Mouse (Mus musculus) liver, embryonic 12.5 days (tissue): Measurements from ENCODE around the gene Filip1. TPM values are rescaled to one million over a fixed set of nuclear protein-coding genes. Genes with fewer than 3 reads are reported as not detected.
"Not testable (repeated sequence)": the region's sequence is repeated elsewhere in the genome, so short reads cannot be mapped to it uniquely, and the experiment has no call there.

ENCODE experiments used
- ATAC-seq: fragments of 200-750 bp; cut with Nextera tagmentation; 2 replicates; pipeline ENCODE4 v1.8.0; 2017; ENCODE audit warnings: moderate number of reproducible peaks, mild to moderate bottlenecking, moderate library complexity
- H3K27ac ChIP-seq: fragments of 300-500 bp; sonication (generic); 2 replicates; pipeline ENCODE4 v1.5.1; 2016; ENCODE audit warnings: mild to moderate bottlenecking
- H3K27me3 ChIP-seq: fragments of 300-500 bp; sonication (generic); replicated peaks from 2 replicates; pipeline ENCODE4 v1.6.1; 2016; ENCODE audit warnings: mild to moderate bottlenecking, moderate library complexity
- H3K36me3 ChIP-seq: fragments of 300-500 bp; sonication (generic); 2 replicates; pipeline ENCODE4 v1.6.1; 2016; ENCODE audit warnings: mild to moderate bottlenecking, moderate library complexity
- H3K4me1 ChIP-seq: fragments of 300-500 bp; sonication (generic); 2 replicates; pipeline ENCODE4 v1.6.1; 2016
- H3K4me2 ChIP-seq: fragments of 300-500 bp; sonication (generic); 2 replicates; pipeline ENCODE4 v1.6.1; 2016; ENCODE audit warnings: mild to moderate bottlenecking, moderate library complexity
- H3K4me3 ChIP-seq: fragments of 300-500 bp; sonication (generic); 2 replicates; pipeline ENCODE4 v1.5.1; 2016; ENCODE audit warnings: mild to moderate bottlenecking, moderate library complexity
- H3K9ac ChIP-seq: fragments of 300-500 bp; sonication (generic); 2 replicates; pipeline ENCODE4 v1.6.1; 2016; ENCODE audit warnings: mild to moderate bottlenecking, moderate library complexity
- H3K9me3 ChIP-seq: fragments of 300-500 bp; sonication (generic); replicated peaks from 2 replicates; pipeline ENCODE4 v1.6.1; 2016; ENCODE audit warnings: mild to moderate bottlenecking, moderate library complexity
- WGBS: fragments of 180-500 bp; shearing (Covaris S2); methylation state at CpG from one replicate; pipeline ENCODE4 v1.1.7; 2016; ENCODE audit not compliant: insufficient replicate concordance; 5-methylcytosine and 5-hydroxymethylcytosine counted together
- polyA plus RNA-seq: library from polyadenylated mRNA; unstranded; fragments of >200 nt; fragmentation: Nextera tagmentation; extraction: Ambion mirVana; gene quantifications from 2 replicates; pipeline ENCODE4 v1.2.1, GENCODE M21; 2016

The Filip1 gene
- 0.94 and 1.2 TPM in 2 replicates for polyA plus RNA-seq

DNA sequence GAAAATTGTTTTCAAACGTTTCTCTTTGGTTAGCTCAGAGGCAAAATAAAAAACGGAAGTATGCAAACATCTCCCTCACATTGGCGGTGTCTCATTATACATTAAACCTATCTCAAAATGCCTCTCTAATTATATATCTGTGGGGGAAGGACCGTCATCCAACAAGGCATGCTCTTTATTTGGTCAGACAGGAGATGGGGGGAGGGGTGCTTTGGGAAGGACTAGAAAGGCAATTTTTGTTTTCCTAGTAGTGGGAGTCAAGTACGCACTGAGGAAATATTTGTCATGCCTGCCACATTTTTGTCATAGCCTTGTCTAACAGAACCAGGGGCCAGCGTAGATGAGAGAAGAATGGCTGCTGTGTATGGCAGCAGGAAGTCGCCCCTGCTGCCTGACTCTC, at the start of gene Filip1:
Gene Filip1, minus strand, starts transcription at position 101 of the 400 bp plus-strand sequence.
- no peaks in the 10 kb centered on the region for H3K9me3 ChIP-seq
- H3K4me2 ChIP-seq, result no peak within 1 kb of the TSS
- H3K4me3 ChIP-seq, result no peak within 1 kb of the TSS
- H3K27ac ChIP-seq, result no peak within 1 kb of the TSS
- H3K4me1 ChIP-seq, result no peaks in the 10 kb centered on the region
- ATAC-seq, result no peak
- H3K9ac ChIP-seq, result no peak within 1 kb of the TSS
- H3K27me3 ChIP-seq, result no peaks in the 10 kb centered on the region
- 60% methylated on average over 7 of the region's 7 CpGs for WGBS
- H3K36me3 ChIP-seq, result no peaks in the 10 kb centered on the region

DNA sequence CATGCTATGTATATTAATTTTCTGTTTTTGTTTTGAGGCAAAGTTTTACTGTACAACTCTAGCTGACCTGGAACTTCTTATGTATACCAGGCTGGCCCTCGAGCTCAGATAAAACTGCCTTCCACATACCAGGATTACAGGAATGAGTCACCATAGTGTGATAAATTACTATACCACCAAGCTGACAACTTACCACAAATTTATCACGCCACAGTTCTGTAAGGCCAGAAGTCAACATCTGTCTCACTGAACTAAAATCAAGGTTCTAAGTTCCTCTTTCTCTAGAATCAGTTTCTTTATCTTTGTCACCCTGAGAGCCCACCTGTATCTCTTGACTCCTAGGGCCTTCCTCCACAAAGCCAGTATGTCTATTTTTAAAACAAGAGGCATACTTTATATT, 45.0 kb upstream of the Filip1 start:
- Histone ChIP-seq H3K27ac (no peak overlapping the region), H3K9ac (no peak overlapping the region), H3K27me3 (no peaks in the 10 kb centered on the region), H3K4me3 (no peak overlapping the region), H3K4me1 (no peaks in the 10 kb centered on the region), H3K36me3 (no peaks in the 10 kb centered on the region), H3K4me2 (no peak overlapping the region), H3K9me3 (no peaks in the 10 kb centered on the region)
- no peak for ATAC-seq
- WGBS, result 10% methylated on average over 2 of the region's 2 CpGs

DNA sequence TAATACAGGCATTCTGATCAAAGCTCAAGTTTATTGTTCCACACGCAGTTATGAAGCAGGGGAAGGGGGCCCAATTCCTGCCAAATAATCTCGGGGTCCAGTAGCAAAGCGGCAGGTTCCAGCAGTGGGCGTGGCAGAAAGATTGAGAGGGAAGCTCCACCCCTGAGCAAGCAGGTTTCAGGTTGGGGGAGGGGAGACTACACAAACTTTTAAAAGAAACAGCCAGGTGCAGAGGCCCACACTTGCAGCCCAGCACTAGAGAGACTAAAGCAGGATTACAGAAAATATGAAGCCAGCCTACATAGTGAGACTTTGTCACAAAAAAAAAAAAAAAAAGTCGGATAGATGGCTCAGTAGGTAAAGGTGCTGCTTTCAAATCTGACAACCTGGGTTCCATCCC, 40.3 kb upstream of the Filip1 start:
- no peaks in the 10 kb centered on the region for H3K27me3 ChIP-seq
- H3K4me1 ChIP-seq, result no peaks in the 10 kb centered on the region
- no peak overlapping the region for H3K4me2 ChIP-seq
- H3K36me3 ChIP-seq, result no peaks in the 10 kb centered on the region
- no peak for ATAC-seq
- no peaks in the 10 kb centered on the region for H3K9me3 ChIP-seq
- H3K27ac ChIP-seq, result no peak overlapping the region
- 54% methylated on average over 5 of the region's 5 CpGs for WGBS
- H3K9ac ChIP-seq, result no peak overlapping the region
- H3K4me3 ChIP-seq, result no peak overlapping the region

DNA sequence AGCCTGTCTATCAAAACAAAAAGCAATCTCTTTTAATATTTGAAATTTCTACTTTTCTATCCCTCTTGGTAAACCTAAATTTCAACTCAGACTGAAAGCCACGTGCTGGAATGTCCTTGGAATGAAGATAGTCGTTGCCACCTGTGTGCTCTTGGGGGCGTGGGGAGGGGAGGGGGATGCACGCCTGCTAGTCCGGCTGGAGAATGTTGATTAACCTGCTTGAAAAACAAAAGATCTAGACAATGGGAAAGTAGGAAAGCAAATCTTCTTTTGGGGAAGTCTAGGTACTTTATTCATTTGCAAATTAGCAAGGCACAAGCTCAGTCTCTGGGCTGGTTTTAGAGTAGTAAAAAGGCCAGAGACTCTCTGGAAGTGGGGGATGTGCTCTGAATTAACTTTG, 36.6 kb upstream of the Filip1 start:
- H3K27me3 ChIP-seq, H3K27ac ChIP-seq, H3K9me3 ChIP-seq, H3K4me1 ChIP-seq, H3K36me3 ChIP-seq, H3K4me2 ChIP-seq, H3K4me3 ChIP-seq, ATAC-seq, H3K9ac ChIP-seq: not testable (repeated sequence)
- 60% methylated on average over 5 of the region's 5 CpGs for WGBS

DNA sequence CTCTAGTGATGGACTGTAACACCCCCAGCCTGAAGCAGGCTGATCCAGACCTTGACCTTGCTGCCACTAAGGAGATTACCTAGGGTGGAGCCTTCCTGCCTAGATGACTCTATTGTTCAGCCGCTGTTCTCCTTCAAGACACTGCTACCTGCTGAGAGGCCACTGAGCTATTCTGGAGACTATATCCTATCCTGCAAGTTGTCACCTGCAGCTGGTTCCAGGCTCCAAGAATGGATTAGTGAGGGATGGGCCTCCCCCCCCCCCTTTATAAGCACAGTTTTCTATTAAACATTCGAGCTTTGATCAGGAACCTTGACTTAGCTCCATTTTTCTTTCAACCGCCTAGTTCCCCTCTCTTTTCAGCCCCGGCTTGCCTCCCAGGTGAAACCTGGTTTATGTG, 31.6 kb upstream of the Filip1 start:
- 63% methylated on average over 4 of the region's 4 CpGs for WGBS
- not testable (repeated sequence) for H3K4me1 ChIP-seq, H3K9me3 ChIP-seq, H3K27ac ChIP-seq, ATAC-seq, H3K4me3 ChIP-seq, H3K36me3 ChIP-seq, H3K27me3 ChIP-seq, H3K4me2 ChIP-seq, H3K9ac ChIP-seq

DNA sequence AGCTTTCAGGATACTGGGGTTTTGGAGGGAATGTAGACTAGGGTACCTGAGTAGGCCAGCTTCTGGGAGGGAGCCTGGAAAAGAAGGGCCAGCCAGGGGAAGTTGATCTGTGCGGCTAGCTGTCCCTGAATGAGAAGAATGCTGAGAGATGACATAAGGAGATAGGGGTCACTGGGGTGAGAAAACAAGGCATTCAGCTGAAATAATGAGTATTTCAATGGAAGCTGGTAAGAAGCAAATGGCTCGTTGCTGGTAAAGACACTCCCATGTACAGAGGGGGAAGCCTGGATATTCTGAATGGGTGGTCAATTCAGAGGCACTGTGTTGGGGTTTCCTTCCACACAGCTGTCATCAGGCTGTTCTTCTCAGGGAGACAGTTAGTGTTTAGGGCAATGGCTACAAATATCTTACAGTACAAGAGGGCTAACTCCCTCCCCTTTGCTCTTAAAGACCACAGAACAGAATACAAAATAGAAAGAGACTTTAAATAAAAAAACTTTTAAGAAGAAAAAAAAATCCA, 26.7 kb upstream of the Filip1 start:
- no peaks in the 10 kb centered on the region for H3K9me3 ChIP-seq
- H3K4me2 ChIP-seq, result no peak overlapping the region
- no peak overlapping the region for H3K4me3 ChIP-seq
- H3K27me3 ChIP-seq, result no peaks in the 10 kb centered on the region
- H3K4me1 ChIP-seq, result no peaks in the 10 kb centered on the region
- no peak overlapping the region for H3K27ac ChIP-seq
- H3K36me3 ChIP-seq, result no peaks in the 10 kb centered on the region
- whole genome bisulfite sequencing, result 32% methylated on average over 2 of the region's 2 CpGs
- H3K9ac ChIP-seq, result no peak overlapping the region
- no peak for ATAC-seq

DNA sequence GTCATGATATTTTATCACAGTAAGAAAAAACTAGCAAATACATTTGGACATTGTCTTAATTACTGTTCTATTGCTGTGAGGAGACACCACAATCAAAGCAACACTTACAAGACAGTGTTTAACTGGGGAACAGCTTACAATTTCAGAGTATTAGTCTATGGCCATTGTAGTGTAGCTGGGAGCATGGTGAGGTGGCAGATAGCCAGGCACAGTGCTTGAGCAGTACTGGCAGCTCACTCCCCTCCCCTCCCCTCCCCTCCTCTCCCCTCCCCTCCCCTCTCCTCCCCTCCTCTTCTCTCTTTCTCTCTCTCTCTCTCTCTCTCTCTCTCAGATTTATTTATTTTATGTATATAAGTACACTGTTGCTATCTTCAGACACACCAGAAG, 25.3 kb upstream of the Filip1 start:
- no peak overlapping the region for H3K4me2 ChIP-seq
- ATAC-seq, result no peak
- H3K9me3 ChIP-seq, result no peaks in the 10 kb centered on the region
- H3K27ac ChIP-seq, result no peak overlapping the region
- no peaks in the 10 kb centered on the region for H3K4me1 ChIP-seq
- H3K27me3 ChIP-seq, result no peaks in the 10 kb centered on the region
- no peaks in the 10 kb centered on the region for H3K36me3 ChIP-seq
- no peak overlapping the region for H3K4me3 ChIP-seq
- no peak overlapping the region for H3K9ac ChIP-seq

DNA sequence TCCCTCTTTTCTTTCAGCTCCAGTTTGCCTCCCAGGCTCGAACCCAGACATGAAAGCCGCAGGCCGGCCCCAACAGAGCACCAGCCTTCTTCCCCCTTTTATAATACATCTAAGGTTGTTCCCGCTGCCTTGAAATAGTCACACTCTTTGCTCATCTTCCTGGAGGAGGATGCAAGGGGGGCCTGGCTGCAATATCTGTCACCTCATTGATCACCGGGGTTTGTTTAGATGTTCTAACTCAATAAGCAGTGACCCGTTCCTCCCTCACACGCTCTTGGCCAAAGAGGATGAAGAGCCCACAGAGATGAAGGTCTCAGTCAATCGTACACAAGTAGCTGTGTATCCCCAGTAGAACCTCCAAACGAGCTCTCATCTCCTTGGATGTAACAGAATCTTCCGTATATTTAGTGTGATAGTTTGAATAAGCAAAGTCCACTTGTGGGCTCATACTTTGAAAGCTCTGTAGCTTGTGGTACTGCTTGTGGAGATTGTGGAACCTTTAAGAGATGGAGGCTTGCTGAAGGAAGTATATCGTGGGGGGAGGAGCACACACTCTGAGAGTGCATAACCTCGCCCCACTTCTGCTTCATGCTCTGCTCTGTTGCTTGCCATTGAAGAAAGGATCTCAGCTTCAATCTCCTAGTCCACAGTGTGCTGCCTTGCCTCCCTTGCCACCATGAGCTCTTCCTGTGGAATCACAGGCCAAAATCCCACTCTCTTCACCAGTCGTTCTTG, 24.8 kb upstream of the Filip1 start:
- H3K9ac ChIP-seq, result no peak overlapping the region
- H3K27me3 ChIP-seq, result no peaks in the 10 kb centered on the region
- no peak overlapping the region for H3K27ac ChIP-seq
- no peaks in the 10 kb centered on the region for H3K36me3 ChIP-seq
- no peak overlapping the region for H3K4me2 ChIP-seq
- WGBS, result 65% methylated on average over 13 of the region's 13 CpGs
- ATAC-seq, result no peak
- H3K4me1 ChIP-seq, result no peaks in the 10 kb centered on the region
- H3K4me3 ChIP-seq, result no peak overlapping the region
- no peaks in the 10 kb centered on the region for H3K9me3 ChIP-seq

DNA sequence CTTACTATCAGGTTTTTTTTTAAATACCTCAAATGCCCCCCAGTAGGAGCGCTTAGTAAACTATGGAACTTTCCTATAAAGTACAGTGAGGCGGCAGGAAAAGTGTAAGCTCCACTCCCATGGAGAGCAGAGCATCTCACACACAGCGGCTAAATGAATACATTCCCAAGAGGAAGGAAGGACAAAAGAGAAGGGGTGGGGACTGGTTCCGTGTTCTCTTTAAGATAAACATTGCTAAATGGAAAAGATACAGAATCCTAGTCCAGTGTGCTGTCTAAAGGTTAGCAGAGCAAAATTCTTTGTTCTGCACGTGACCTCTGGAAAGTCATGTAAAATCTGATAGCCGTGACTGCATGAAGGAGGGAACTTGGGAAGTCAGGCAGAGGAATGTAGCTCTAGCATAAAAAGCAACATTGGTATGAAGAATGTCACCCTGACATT, 13.9 kb upstream of the Filip1 start:
- no peak overlapping the region for H3K4me2 ChIP-seq
- H3K4me1 ChIP-seq, result no peaks in the 10 kb centered on the region
- H3K4me3 ChIP-seq, result no peak overlapping the region
- no peak overlapping the region for H3K27ac ChIP-seq
- H3K36me3 ChIP-seq, result no peaks in the 10 kb centered on the region
- ATAC-seq, result no peak
- no peaks in the 10 kb centered on the region for H3K27me3 ChIP-seq
- H3K9me3 ChIP-seq, result no peaks in the 10 kb centered on the region
- 63% methylated on average over 6 of the region's 6 CpGs for WGBS
- H3K9ac ChIP-seq, result no peak overlapping the region

DNA sequence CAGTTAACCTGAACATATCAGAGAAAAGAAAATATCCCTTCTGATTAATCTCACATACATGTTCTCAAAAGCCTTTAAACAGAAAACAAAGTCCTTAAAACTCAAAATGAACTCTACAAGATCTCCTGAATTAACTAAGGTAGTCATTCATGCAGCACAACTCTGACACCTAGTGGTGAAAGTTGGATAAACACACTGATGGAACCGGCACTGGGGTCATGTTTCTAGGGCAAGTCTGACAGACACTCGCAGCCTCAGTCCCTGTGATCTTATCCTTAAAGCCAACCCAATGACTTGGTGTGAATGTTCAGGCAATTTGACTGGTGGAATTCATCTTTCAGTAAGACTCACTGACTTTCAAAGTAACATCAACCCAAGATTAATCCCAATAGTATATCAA, 13.4 kb upstream of the Filip1 start:
- ATAC-seq, result no peak
- no peak overlapping the region for H3K9ac ChIP-seq
- no peak overlapping the region for H3K4me2 ChIP-seq
- H3K4me3 ChIP-seq, result no peak overlapping the region
- no peaks in the 10 kb centered on the region for H3K9me3 ChIP-seq
- H3K36me3 ChIP-seq, result no peaks in the 10 kb centered on the region
- H3K4me1 ChIP-seq, result no peaks in the 10 kb centered on the region
- H3K27ac ChIP-seq, result no peak overlapping the region
- WGBS, result 4% methylated on average over 2 of the region's 2 CpGs
- H3K27me3 ChIP-seq, result no peaks in the 10 kb centered on the region

DNA sequence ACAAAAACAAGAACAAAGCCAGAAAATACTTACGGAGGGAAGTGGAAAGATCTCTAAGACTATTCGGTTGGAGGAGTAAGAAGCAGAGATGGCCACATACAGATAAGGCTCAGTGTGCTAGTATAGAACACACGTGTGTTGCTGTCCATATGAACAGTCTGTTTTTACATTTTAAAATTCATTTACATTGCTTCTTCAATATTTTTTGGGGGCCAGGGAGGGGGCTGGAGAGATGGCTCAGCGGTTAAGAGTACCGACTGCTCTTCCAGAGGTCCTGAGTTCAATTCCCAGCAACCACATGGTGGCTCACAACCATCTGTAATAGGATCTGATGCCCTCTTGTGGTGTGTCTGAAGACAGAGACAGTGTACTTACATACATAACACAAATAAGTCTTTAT, 12.7 kb upstream of the Filip1 start:
- H3K9me3 ChIP-seq, H3K4me2 ChIP-seq, H3K4me3 ChIP-seq, H3K4me1 ChIP-seq, H3K27me3 ChIP-seq, H3K9ac ChIP-seq, H3K27ac ChIP-seq, H3K36me3 ChIP-seq, ATAC-seq: not testable (repeated sequence)
- 63% methylated on average over 5 of the region's 5 CpGs for WGBS

DNA sequence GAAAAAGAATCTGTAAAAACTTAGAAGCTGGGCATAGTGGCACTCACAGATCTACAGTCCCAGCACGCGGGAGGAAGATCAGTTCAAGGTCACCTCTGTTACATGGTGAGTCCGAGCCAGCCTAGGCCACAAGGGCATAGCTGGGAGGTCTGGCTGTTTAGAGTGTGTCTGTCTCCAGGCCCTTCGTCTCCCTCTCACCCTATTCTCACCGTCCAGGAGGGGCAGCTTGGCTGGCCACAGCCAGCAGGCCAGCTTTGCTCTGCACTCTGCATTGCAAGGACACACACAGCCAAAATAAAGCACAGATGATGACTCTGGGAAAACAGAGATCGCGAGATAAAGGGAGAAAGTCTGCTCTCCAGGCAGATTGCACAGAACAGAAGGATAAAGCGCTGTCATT, 10.2 kb upstream of the Filip1 start:
- H3K9me3 ChIP-seq, result no peaks in the 10 kb centered on the region
- no peak overlapping the region for H3K9ac ChIP-seq
- H3K4me3 ChIP-seq, result no peak overlapping the region
- 72% methylated on average over 8 of the region's 8 CpGs for WGBS
- ATAC-seq, result no peak
- no peaks in the 10 kb centered on the region for H3K4me1 ChIP-seq
- no peak overlapping the region for H3K4me2 ChIP-seq
- H3K27me3 ChIP-seq, result no peaks in the 10 kb centered on the region
- H3K27ac ChIP-seq, result no peak overlapping the region
- no peaks in the 10 kb centered on the region for H3K36me3 ChIP-seq

DNA sequence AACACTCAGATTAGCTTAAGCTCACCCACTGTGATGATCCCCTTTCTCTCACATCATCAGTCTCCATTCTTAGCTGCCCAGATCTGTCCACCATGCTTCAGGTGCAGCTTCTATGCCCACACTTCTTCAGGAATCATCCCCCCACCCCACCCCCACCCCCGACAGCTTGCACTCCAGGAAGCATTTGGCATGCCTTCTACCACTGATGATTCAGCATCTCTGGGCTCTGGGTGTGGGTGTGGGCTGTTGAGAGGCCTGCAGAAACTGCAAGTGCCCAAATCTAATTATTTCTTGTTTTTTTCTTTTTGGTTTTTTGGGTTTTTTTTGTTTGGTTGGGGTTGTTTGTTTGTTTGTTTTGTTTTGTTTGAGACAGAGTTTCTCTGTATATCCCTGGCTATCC, 9.0 kb upstream of the Filip1 start:
- H3K4me2 ChIP-seq, result no peak overlapping the region
- whole genome bisulfite sequencing, result 8% methylated on average over 1 of the region's 1 CpGs
- H3K27ac ChIP-seq, result no peak overlapping the region
- H3K4me3 ChIP-seq, result no peak overlapping the region
- H3K4me1 ChIP-seq, result no peaks in the 10 kb centered on the region
- H3K9ac ChIP-seq, result no peak overlapping the region
- H3K27me3 ChIP-seq, result no peaks in the 10 kb centered on the region
- H3K36me3 ChIP-seq, result no peaks in the 10 kb centered on the region
- no peaks in the 10 kb centered on the region for H3K9me3 ChIP-seq
- no peak for ATAC-seq
